Mouse (Mus musculus): ENCODE data around the gene Dmrt1.
A peak's percentile ranks its signal among the peaks of the same experiment; 100 is the strongest.

The Dmrt1 gene

DNA sequence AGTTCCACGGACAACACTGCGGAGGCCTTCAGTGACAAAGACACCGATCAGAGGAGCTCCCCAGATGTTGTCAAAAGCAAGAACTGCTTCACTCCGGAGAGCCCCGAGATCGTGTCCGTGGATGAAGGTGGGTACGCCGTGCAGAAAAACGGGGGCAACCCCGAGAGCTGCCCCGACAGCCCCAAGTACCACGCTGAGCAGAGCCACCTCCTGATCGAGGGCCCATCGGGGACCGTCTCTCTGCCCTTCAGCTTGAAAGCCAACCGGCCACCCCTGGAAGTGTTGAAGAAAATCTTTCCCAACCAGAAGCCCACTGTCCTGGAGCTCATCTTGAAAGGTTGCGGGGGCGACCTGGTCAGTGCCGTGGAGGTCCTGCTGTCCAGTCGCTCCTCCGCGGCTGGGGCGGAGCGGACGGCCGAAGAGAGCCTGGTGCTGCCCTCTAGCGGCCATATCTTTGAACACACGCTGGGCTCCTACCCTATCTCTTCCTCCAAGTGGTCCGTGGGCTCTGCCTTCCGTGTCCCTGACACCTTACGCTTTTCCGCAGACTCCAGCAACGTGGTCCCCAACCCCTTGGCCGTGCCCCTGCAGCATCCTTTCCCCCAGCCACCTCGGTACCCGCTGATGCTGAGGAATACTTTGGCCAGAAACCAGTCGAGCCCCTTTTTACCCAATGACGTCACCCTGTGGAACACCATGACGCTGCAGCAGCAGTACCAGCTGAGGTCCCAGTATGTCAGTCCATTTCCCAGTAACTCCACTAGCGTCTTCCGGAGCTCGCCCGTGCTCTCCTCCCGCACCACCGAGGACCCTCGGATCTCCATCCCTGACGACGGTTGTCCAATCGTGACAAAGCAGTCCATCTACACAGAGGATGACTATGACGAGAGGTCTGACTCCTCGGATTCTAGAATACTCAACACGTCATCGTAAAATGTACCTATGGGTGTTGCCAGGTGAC lies 117.2 kb downstream of the Dmrt1 start:
- DNase-seq (ENCODE audit: low read depth, low spot score): peak; percentile 19

DNA sequence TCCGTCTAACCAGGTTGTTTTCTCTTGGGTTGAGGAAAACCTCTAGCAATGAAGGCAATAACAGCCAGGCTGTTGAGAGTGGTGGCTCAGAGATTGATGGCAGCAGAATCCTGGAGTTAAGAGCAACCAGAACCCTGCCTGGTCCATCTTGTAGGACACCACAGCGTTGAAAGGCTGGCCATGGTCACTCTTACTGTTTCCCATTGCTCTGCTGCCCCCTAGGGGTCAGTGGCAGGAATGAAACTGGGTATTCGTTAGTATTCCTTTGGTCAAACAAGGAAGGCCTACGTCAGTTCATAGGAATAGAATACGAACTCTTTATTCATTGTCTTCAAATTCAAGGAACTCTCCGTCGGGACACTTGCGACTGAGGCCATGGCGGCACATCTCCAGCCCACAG lies 123.1 kb downstream of the Dmrt1 start:
- peak; percentile 6 for DNase-seq (ENCODE audit: low read depth, low spot score)

DNA sequence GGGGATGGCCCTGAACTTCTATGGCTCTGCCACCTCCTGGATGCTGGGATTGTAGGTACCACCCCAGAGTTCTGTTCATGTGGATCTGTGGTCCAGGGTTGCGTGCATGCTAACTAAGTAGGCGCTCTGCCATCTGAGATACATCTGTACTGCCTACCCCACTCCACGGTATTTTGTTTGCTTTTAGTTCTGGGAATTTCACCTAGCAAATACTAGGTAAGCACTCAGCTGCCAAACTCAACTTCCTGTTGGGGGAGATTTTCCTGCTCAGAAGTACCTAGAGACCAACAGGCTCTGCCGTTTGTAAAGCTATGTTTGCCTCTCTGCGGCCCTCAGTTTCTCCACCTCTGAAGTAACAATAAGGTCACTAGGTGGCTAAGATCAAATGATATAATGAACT lies 129.7 kb downstream of the Dmrt1 start:
- DNase-seq (ENCODE audit: low read depth, low spot score): no peak

DNA sequence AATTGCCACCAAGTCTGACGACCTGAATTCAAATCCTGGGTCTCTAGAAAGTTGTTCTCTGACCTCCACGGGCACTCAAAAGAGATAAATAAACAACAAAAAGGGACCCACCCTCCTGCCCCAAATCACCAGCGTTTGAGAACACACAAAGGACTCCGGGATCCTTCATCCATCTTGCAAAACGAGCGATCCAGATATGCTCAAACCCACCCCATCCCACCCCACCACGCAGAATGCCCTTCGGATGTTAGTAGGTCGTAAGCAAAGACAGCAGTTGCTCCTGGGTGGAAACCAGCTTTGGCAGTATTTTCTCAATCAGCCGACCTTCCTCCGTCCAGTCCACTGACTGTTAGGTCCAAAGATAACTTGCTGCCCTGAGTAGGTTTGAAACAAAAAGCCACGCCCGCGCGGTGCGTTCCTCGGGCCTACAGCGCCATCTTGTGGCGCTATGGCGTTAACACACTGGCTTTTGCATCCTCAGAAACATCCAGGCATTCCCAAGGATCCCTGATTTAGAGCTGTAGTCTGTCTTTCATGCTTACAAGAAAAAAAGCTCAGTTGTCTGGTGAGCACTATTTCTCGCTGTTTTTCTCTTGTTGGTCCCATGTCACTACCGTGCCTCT lies 130.3 kb downstream of the Dmrt1 start:
- DNase-seq (ENCODE audit: low read depth, low spot score): no peak

DNA sequence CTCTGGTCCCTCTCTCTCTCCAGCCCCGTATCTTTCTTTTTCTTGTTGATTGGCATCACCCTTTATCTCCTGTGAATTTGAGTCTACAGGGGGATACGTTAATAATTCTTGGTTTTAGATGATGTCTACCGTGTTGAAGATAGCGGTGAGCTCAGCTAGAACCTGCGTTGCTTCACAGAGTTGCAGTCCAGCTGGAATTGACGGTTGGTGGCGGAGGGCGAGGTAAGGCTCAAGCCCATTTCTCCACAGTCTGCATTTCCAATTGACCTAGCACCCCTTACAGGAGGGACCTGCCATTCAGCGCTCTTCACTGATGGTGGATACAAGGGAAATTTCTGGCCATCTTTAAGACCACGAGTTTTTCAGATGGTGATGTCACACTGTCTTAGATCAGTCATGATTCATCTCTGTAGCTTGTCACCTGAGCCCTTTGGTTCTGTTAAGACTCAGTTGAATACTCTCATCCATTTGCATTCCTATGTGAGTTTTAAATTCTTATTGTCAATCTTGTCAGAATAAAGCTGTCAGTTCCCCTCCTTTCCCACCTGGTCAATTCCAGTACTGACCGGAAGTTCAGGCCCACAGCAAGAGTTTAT lies 133.4 kb downstream of the Dmrt1 start:
- DNase-seq (ENCODE audit: low read depth, low spot score): no peak

DNA sequence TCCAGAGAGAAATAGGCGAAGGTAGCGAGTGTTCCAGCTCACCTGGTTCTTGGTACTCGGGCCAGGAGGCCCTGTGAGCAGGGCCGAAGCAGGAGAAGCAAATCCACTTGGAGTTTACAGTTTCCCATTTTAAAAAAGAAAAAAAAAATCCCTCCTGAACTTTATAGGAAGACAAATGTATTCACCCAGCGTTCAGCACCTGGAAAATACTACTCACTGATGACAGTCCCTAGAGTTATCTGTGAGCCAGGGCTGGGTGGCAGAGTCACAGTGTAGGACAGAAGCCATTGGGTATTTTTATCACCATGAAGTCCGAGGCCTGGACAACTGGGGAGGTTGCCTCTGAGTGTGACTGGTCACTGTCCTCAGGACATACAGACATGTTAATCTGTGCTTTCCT lies 136.4 kb downstream of the Dmrt1 start:
- DNase-seq (ENCODE audit: low read depth, low spot score): no peak

DNA sequence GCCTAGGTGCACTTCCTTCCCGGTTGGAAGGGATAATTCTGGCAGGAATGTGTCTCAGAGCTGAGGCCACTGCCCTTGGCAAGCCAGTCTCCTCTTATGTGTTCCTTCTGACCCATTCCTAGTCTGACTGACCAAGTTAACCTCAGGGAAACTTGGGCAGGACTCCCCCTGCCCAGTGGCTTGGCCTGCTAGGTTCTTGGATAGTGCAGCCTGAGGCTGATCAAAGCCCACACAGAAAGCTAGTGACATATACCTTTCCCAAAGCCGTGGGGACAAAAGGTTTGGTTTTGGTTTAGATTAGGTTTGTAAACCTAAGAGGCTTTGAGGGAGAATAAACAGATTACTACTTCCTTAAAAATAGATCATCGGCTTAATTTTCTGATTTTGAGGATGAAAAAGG lies 141.7 kb downstream of the Dmrt1 start:
- DNase-seq (ENCODE audit: low read depth, low spot score): no peak

DNA sequence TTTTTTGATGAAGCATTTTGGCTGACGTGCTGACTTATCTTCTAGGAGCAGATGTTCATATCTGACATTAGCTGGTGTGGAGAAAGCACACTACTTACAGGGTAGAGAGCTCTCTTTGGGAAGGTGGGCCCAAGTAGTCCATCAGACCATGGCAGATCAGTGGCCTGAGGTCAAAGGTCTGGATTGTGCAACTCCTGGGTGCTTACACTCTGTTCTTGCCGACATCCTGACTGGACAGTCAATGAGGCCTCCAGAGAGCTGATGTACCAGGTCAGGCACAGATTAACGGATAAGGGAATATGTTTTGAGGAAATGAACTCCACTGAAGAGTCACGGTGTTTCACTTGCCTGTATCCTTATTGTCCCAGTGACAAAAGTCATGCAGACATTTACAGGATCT lies 143.3 kb downstream of the Dmrt1 start:
- no peak for DNase-seq (ENCODE audit: low read depth, low spot score)

DNA sequence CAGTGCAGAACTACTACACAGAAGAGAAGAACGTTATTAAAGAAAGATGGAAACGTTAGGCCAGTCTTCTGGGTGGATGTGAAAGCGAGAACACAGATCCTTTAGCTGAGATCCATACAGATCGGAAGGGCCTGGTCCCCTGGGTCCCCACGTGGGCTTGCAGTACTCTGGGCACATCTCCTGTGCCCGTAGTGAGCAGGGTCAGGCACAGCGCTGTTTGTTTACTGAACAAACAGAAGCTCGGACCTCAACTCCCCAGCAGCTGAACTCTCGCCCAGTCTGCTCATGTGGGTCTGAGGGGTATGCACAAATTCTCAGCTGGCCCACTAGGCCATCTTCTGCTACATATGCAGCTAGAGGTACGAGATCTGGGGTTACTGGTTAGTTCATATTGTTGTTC lies 145.1 kb downstream of the Dmrt1 start:
- DNase-seq (ENCODE audit: low read depth, low spot score): no peak

DNA sequence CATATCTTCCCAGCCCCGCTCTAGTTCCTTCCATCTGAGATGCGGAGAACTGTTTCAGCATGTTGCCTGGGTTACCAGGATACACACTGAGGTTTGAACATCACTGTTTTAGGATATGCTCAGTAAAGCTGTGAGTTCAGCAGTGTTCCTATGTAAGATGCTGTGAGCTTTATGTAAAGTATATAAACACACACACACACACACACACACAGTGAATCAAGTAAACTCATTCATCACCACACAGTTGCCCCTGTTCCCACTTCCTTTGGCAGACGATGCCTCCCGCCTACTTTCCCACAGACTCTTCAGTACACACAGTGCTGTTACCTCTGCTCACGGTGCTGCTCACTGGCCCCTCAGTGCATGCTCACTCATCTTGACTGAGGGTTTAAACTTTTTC lies 147.1 kb downstream of the Dmrt1 start:
- no peak for DNase-seq (ENCODE audit: low read depth, low spot score)
